Mouse (Mus musculus) cerebellum, adult 18-20 months (tissue): ENCODE results near the gene Dglucy.
"Not testable (repeated sequence)": the region's sequence is repeated elsewhere in the genome, so short reads cannot be mapped to it uniquely, and the experiment has no call there.

Experiments used
- DNase-seq, 2 experiments: peaks; one replicate each; pipeline ENCODE4 v3.0.0; 2021

The Dglucy gene

GRCm38 (mm10) chr12:100781428-100782120 lies 2.7 kb downstream of the Dglucy start:
- no peak for DNase-seq

GRCm38 (mm10) chr12:100784152-100784551 lies 5.3 kb downstream of the Dglucy start:
- DNase-seq, result no peak

- DNase-seq, result no peak
These were observed 6.5 kb downstream of the Dglucy start for GRCm38 (mm10) chr12:100785344-100785743.

GRCm38 (mm10) chr12:100789981-100790550 lies 11.2 kb downstream of the Dglucy start:
- no peak for DNase-seq

GRCm38 (mm10) chr12:100791425-100791824 lies 12.6 kb downstream of the Dglucy start:
- no peak for DNase-seq

GRCm38 (mm10) chr12:100794450-100795230 lies 15.8 kb downstream of the Dglucy start:
- DNase-seq, result no peak

GRCm38 (mm10) chr12:100795390-100796036 lies 16.7 kb downstream of the Dglucy start:
- DNase-seq, result no peak

GRCm38 (mm10) chr12:100803391-100803790 lies 24.5 kb downstream of the Dglucy start:
- not testable (repeated sequence) for DNase-seq

GRCm38 (mm10) chr12:100807280-100807679 lies 28.4 kb downstream of the Dglucy start:
- no peak for DNase-seq

GRCm38 (mm10) chr12:100808609-100809280 lies 29.9 kb downstream of the Dglucy start:
- DNase-seq, result no peak

GRCm38 (mm10) chr12:100810542-100810941 lies 31.7 kb downstream of the Dglucy start:
- no peak for DNase-seq

GRCm38 (mm10) chr12:100813901-100814300 lies 35.0 kb downstream of the Dglucy start:
- DNase-seq, result no peak

- DNase-seq, result no peak
These were observed 35.8 kb downstream of the Dglucy start for GRCm38 (mm10) chr12:100814671-100815070.

- no peak for DNase-seq
These were observed 38.0 kb downstream of the Dglucy start for GRCm38 (mm10) chr12:100816906-100817305.

GRCm38 (mm10) chr12:100819965-100820364 lies 41.1 kb downstream of the Dglucy start:
- DNase-seq, result no peak

GRCm38 (mm10) chr12:100831021-100831420 lies 52.2 kb downstream of the Dglucy start:
- no peak for DNase-seq

GRCm38 (mm10) chr12:100831629-100832325 lies 52.9 kb downstream of the Dglucy start:
- DNase-seq, result no peak

- no peak for DNase-seq
These were observed 58.4 kb downstream of the Dglucy start for GRCm38 (mm10) chr12:100837208-100837607.

GRCm38 (mm10) chr12:100839079-100839600 lies 60.3 kb downstream of the Dglucy start:
- no peak for DNase-seq

GRCm38 (mm10) chr12:100839926-100840325 lies 61.1 kb downstream of the Dglucy start:
- no peak for DNase-seq

- DNase-seq, result peak; percentile 87 to 90
These were observed 62.4 kb downstream of the Dglucy start for GRCm38 (mm10) chr12:100841211-100841792.
